Mouse (Mus musculus): ENCODE results near the gene Slc25a26. TPM values are rescaled to one million over a fixed set of nuclear protein-coding genes. Genes with fewer than 3 reads are reported as not detected.

Gene Slc25a26
- polyA plus RNA-seq, 1 experiment from 2014 or later = 7.1 TPM

DNA sequence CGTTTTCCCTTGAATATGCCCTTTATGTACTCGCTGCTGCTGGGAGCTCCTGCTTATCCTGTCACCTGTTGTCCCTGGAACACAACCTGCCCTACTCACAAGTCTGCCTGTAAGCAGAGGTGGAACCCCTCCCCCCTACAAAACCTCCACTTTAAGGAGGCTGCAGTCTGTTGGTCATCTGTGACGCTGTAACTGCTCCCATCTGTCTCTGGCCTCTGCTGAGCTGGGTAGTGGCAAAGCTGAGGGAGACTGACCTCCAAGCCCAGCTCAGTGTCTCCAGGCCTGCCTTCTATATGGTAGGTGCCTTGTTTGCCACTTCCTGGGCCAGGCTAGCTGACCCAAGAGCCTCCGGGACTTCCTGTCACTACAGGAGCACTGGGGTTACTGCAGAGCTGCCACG is 101.7 kb downstream of the Slc25a26 start:
- Histone ChIP-seq H3K4me1 (ENCODE audit: control insufficient read depth, insufficient read depth, low read length) (0 out of 2 replicates have a peak, but pooled peaks cover 2% of the 10 kb centered on the region), H3K27ac (ENCODE audit: low read depth, low read length) (no peak overlapping the region; the same call in 1 of the 2 replicates), H3K9ac (ENCODE audit: low read length) (no peak overlapping the region), H3K4me3 (ENCODE audit: low read depth, low read length) (no peak overlapping the region), H3K9me3 (ENCODE audit: control insufficient read depth, low read length) (no peaks in the 10 kb centered on the region), H3K36me3 (ENCODE audit: control insufficient read depth, insufficient read depth, low read length) (peaks cover 2% of the 10 kb centered on the region; the same call in 1 of the 2 replicates), H3K4me2 (no peak overlapping the region), H3K27me3 (ENCODE audit: control insufficient read depth, insufficient read depth, low read length) (no peaks in the 10 kb centered on the region)
- DNase-seq (ENCODE audit: low spot score, missing footprints) (no peak), ATAC-seq (ENCODE audit: low FRiP score) (no peak; the same call in 1 of the 2 replicates)
- WGBS = 75% methylated on average over 5 of the region's 5 CpGs

DNA sequence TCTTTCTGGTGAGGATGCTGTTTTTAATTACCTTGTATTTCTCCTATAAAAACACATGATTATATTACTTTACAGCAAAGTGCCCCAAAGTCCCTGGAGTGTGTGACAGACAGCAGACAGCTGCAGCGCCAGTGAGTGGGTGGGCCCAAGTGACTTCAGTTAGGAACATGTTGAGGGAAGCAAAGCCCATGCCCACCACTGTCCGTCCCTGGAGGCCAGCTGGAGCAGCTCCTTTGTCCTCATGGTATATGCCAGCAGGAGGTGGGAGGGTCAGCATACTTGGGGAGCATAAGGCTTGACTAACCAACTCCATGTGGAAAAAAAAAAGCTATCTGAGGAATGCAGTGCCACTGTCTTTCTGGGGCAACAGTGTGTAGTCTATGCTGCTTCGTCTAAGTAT is 103.9 kb downstream of the Slc25a26 start:
- no peaks in the 10 kb centered on the region for H3K27me3 ChIP-seq (ENCODE audit: control insufficient read depth, insufficient read depth, low read length)
- H3K9ac ChIP-seq (ENCODE audit: low read length) = no peak overlapping the region
- no peak overlapping the region for H3K4me2 ChIP-seq
- H3K27ac ChIP-seq (ENCODE audit: low read depth, low read length) = no peak overlapping the region
- DNase-seq (ENCODE audit: low spot score, missing footprints) = no peak
- 58% methylated on average over 3 of the region's 3 CpGs for WGBS
- H3K4me3 ChIP-seq (ENCODE audit: low read depth, low read length) = no peak overlapping the region
- H3K9me3 ChIP-seq (ENCODE audit: control insufficient read depth, low read length) = no peaks in the 10 kb centered on the region
- H3K36me3 ChIP-seq (ENCODE audit: control insufficient read depth, insufficient read depth, low read length) = peaks cover 9% of the 10 kb centered on the region
- ATAC-seq (ENCODE audit: low FRiP score) = no peak
- H3K4me1 ChIP-seq (ENCODE audit: control insufficient read depth, insufficient read depth, low read length) = no peaks in the 10 kb centered on the region

DNA sequence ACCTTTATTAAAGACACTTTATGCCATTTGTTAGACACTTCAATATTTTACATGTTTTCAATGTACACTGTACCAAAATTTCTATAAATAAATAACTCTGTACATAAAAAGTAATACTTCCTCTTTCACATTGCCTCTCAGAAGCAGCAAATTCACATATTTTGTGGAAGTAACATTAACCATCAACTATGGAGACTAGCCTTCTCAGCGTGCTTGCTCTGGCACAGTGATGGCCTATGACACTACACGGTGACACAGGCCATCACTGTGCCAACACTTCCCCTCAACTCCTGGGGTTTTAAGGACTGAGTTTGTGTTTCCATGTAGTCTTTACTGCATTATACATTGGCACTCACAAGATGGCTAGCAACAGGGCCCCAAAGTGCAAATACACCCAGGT is 104.4 kb downstream of the Slc25a26 start:
- H3K27me3 ChIP-seq (ENCODE audit: control insufficient read depth, insufficient read depth, low read length) = no peaks in the 10 kb centered on the region
- H3K4me1 ChIP-seq (ENCODE audit: control insufficient read depth, insufficient read depth, low read length) = no peaks in the 10 kb centered on the region
- H3K27ac ChIP-seq (ENCODE audit: low read depth, low read length) = no peak overlapping the region
- 93% methylated on average over 2 of the region's 2 CpGs for WGBS
- H3K9me3 ChIP-seq (ENCODE audit: control insufficient read depth, low read length) = no peaks in the 10 kb centered on the region
- H3K36me3 ChIP-seq (ENCODE audit: control insufficient read depth, insufficient read depth, low read length) = peaks cover 9% of the 10 kb centered on the region
- ATAC-seq (ENCODE audit: low FRiP score) = no peak
- no peak overlapping the region for H3K4me3 ChIP-seq (ENCODE audit: low read depth, low read length)
- DNase-seq (ENCODE audit: low spot score, missing footprints) = no peak
- no peak overlapping the region for H3K9ac ChIP-seq (ENCODE audit: low read length)
- no peak overlapping the region for H3K4me2 ChIP-seq

DNA sequence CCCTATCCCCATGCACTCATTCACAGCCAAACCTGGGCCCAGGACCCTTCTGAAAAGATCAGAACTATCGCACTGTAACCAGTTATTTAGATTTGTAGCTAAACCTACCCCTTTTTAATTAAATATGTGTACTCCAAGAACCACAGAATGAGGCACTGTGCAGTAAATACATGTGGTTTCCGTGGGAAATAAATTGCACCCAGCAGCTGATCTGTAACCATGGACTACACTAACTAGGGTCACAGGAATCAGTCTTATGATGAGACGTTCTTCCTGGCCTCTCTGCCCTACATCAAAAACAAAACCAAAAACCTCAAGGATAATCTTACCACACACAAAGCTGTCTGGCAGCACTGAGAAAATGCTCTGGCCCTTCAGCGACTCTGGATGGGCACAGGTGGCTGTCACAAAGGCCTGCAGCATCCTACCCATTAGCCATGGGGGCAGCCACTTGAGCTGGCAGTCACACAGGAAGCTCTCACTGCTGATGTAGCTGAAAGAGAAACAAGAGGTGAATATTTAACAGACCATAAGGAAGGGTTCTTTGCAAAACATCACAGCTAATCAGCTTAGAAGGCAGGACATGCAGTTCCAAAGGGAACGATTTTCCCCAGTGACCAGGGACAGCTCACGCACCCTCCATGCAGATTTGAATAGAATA is 113.2 kb downstream of the Slc25a26 start:
- Histone ChIP-seq H3K27me3 (ENCODE audit: control insufficient read depth, insufficient read depth, low read length) (no peaks in the 10 kb centered on the region), H3K27ac (ENCODE audit: low read depth, low read length) (no peak overlapping the region), H3K4me2 (no peak overlapping the region), H3K9ac (ENCODE audit: low read length) (no peak overlapping the region), H3K4me1 (ENCODE audit: control insufficient read depth, insufficient read depth, low read length) (no peaks in the 10 kb centered on the region), H3K4me3 (ENCODE audit: low read depth, low read length) (no peak overlapping the region), H3K36me3 (ENCODE audit: control insufficient read depth, insufficient read depth, low read length) (peaks cover 36% of the 10 kb centered on the region), H3K9me3 (ENCODE audit: control insufficient read depth, low read length) (no peaks in the 10 kb centered on the region)
- no peak for ATAC-seq (ENCODE audit: low FRiP score)
- WGBS = 73% methylated on average over 6 of the region's 6 CpGs
- no peak for DNase-seq (ENCODE audit: low spot score, missing footprints)

DNA sequence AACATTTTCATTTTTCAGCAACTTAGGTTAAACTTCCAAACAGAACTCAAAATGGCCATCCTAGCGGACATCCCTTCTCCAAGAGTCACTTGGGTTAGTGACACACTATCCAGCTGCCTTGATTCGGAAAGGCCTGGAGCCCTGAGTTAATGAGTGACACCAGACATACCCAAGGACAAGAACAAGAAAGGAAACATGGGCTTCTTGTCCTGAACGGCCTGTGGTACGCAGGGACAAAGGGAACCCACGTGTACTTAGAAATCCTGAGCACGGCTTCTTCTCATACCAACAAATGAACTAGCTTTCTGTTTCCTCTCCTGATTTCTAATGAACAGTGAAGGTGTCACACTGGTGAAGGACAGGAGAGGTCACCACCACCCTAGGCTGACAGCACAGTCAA is 114.2 kb downstream of the Slc25a26 start:
- Histone ChIP-seq H3K36me3 (ENCODE audit: control insufficient read depth, insufficient read depth, low read length) (peaks cover 39% of the 10 kb centered on the region), H3K27me3 (ENCODE audit: control insufficient read depth, insufficient read depth, low read length) (no peaks in the 10 kb centered on the region), H3K9ac (ENCODE audit: low read length) (no peak overlapping the region), H3K27ac (ENCODE audit: low read depth, low read length) (no peak overlapping the region), H3K9me3 (ENCODE audit: control insufficient read depth, low read length) (no peaks in the 10 kb centered on the region), H3K4me1 (ENCODE audit: control insufficient read depth, insufficient read depth, low read length) (no peaks in the 10 kb centered on the region), H3K4me3 (ENCODE audit: low read depth, low read length) (no peak overlapping the region), H3K4me2 (no peak overlapping the region)
- no peak for ATAC-seq (ENCODE audit: low FRiP score)
- no peak for DNase-seq (ENCODE audit: low spot score, missing footprints)
- WGBS = 93% methylated on average over 6 of the region's 6 CpGs

DNA sequence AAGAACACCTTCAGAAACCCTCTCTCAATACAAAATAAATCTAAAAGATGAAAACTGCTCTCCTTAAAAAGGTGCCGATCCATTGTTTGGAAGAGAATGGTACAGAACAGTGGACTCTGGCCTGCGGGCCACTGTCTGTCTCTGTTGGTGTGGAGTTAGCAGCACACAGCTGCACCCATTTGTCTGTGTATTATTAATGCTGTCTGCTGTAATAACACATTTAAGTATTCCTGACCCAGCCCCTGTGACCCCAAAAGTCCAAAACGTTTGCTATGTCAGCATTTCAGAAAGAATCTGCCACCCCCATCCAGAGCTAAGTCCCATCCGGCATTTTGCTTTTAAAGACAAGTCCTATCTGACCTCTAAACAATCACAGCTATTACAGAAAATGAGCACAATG is 115.8 kb downstream of the Slc25a26 start:
- H3K27ac ChIP-seq (ENCODE audit: low read depth, low read length) = no peak overlapping the region
- peaks cover 38% of the 10 kb centered on the region for H3K36me3 ChIP-seq (ENCODE audit: control insufficient read depth, insufficient read depth, low read length)
- ATAC-seq (ENCODE audit: low FRiP score) = no peak
- DNase-seq (ENCODE audit: low spot score, missing footprints) = no peak
- H3K27me3 ChIP-seq (ENCODE audit: control insufficient read depth, insufficient read depth, low read length) = no peaks in the 10 kb centered on the region
- no peaks in the 10 kb centered on the region for H3K9me3 ChIP-seq (ENCODE audit: control insufficient read depth, low read length)
- H3K4me3 ChIP-seq (ENCODE audit: low read depth, low read length) = no peak overlapping the region
- H3K4me2 ChIP-seq = no peak overlapping the region
- H3K9ac ChIP-seq (ENCODE audit: low read length) = no peak overlapping the region
- WGBS = 87% methylated on average over 4 of the region's 4 CpGs
- H3K4me1 ChIP-seq (ENCODE audit: control insufficient read depth, insufficient read depth, low read length) = no peaks in the 10 kb centered on the region

DNA sequence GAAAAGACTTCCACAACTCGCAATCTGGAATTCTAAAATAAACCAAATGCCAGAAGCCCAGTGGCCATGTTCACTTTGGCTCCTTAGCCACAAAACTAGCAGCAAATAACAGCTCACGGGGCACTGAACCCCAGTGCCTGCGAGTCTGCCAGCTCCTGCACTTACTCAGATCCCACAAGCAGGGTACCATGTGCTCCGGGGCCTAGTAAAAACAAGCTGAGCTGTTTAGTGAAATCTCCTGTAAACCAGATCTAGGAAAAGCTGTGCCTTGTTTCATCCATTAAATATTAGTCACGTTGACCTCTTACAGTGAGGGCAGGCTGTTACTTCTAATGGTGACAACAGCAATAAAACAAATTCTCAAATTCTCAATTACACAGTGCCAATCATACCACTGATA is 118.5 kb downstream of the Slc25a26 start:
- Histone ChIP-seq H3K36me3 (ENCODE audit: control insufficient read depth, insufficient read depth, low read length) (peaks cover 30% of the 10 kb centered on the region), H3K9me3 (ENCODE audit: control insufficient read depth, low read length) (no peaks in the 10 kb centered on the region), H3K27ac (ENCODE audit: low read depth, low read length) (no peak overlapping the region), H3K9ac (ENCODE audit: low read length) (no peak overlapping the region), H3K4me2 (no peak overlapping the region), H3K4me3 (ENCODE audit: low read depth, low read length) (no peak overlapping the region), H3K27me3 (ENCODE audit: control insufficient read depth, insufficient read depth, low read length) (no peaks in the 10 kb centered on the region), H3K4me1 (ENCODE audit: control insufficient read depth, insufficient read depth, low read length) (no peaks in the 10 kb centered on the region)
- ATAC-seq (ENCODE audit: low FRiP score) (no peak), DNase-seq (ENCODE audit: low spot score, missing footprints) (no peak)
- WGBS = 89% methylated on average over 5 of the region's 5 CpGs

DNA sequence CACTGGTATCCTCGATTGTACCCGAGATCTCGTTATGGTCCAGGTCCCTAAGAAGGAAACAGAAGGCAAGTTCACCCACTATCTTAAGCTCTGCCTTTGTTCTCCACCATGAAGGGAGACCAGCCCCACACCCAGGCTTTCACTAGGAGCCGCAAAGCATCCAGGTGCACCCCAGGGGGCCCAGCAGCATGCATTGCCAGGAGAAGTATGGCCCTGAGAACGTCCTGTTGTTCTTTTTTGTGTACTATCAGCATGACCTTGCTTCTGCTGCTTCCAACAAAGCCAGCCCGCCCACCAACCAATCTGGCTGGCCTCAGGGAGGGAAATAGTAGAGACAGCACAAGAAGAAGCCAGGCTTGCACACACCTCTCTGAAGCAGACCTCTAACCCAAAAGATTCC is 120.2 kb downstream of the Slc25a26 start:
- WGBS = 80% methylated on average over 6 of the region's 6 CpGs
- DNase-seq (ENCODE audit: low spot score, missing footprints) (no peak), ATAC-seq (ENCODE audit: low FRiP score) (no peak)
- H3K9me3 ChIP-seq (ENCODE audit: control insufficient read depth, low read length) = no peaks in the 10 kb centered on the region
- H3K27me3 ChIP-seq (ENCODE audit: control insufficient read depth, insufficient read depth, low read length) = no peaks in the 10 kb centered on the region
- no peaks in the 10 kb centered on the region for H3K4me1 ChIP-seq (ENCODE audit: control insufficient read depth, insufficient read depth, low read length)
- no peak overlapping the region for H3K4me3 ChIP-seq (ENCODE audit: low read depth, low read length)
- H3K27ac ChIP-seq (ENCODE audit: low read depth, low read length) = no peak overlapping the region
- H3K4me2 ChIP-seq = no peak overlapping the region
- H3K36me3 ChIP-seq (ENCODE audit: control insufficient read depth, insufficient read depth, low read length) = peaks cover 27% of the 10 kb centered on the region
- no peak overlapping the region for H3K9ac ChIP-seq (ENCODE audit: low read length)

DNA sequence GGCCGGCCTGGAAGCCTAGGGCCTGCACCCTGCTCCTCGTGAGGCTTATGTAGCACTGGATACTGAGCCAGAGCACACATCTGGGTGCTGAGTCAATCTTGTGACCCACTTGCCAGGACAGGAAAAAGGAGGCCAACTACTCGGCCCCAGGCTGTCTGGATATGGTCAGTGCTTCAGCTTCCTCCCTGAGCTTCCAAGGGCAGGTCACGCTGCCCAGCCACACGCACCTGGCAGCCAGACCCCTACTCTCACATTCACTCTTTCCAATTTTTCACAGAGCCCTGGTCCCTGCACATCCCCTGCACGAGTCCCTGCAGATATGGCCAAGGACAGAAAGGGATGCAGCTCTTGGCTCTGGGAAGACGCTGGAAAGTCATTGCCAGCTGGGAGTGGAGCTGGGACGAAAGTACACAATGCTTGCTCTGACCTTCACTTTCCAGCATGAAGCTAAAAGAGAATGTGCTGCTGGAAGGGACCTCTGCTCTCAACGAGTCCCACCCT is 120.7 kb downstream of the Slc25a26 start:
- H3K9ac ChIP-seq (ENCODE audit: low read length) = no peak overlapping the region
- no peak overlapping the region for H3K4me2 ChIP-seq
- no peak overlapping the region for H3K4me3 ChIP-seq (ENCODE audit: low read depth, low read length)
- WGBS = 85% methylated on average over 9 of the region's 9 CpGs
- peaks cover 25% of the 10 kb centered on the region for H3K36me3 ChIP-seq (ENCODE audit: control insufficient read depth, insufficient read depth, low read length)
- H3K4me1 ChIP-seq (ENCODE audit: control insufficient read depth, insufficient read depth, low read length) = no peaks in the 10 kb centered on the region
- H3K27me3 ChIP-seq (ENCODE audit: control insufficient read depth, insufficient read depth, low read length) = no peaks in the 10 kb centered on the region
- ATAC-seq (ENCODE audit: low FRiP score) = no peak
- no peaks in the 10 kb centered on the region for H3K9me3 ChIP-seq (ENCODE audit: control insufficient read depth, low read length)
- no peak overlapping the region for H3K27ac ChIP-seq (ENCODE audit: low read depth, low read length)
- DNase-seq (ENCODE audit: low spot score, missing footprints) = no peak

Measured in midbrain, embryonic 11.5 days (tissue).